Mouse (Mus musculus): ENCODE measurements around the gene Scamp1.

Scamp1 gene

DNA sequence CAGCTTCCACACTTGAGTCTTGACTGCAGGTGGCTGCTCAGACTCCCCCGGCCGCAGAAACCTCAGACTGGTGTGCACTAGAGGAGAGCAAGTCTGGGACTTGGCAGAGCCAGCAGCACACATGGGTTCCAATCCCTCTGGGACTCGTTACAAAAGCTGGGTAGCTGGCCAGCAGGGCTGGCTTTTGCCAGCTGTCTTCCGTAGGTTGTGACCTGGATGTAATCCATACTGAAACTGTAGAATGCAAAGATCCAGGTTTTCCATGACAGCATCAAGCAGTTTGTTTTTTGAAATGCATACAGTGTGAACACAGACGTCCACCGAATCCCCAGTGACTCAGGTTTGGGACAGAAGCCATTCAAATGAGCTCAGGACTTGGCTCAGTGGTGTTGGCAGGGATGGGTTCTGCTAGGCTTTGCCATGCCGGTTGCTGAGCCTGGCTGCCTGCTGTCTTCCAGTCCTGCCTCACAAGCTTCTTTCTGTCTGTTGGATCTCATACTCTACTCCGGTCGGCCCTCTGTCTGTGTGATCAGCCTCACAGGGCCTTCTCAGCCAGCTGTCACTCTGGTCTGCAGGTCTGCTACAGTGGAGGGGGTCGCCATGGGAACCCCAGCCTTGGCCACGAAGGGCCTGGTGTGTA is 107.1 kb downstream of the Scamp1 start:
- peak; percentile 35 to 88 for DNase-seq (ENCODE audit: low spot score in 2 of 2)

DNA sequence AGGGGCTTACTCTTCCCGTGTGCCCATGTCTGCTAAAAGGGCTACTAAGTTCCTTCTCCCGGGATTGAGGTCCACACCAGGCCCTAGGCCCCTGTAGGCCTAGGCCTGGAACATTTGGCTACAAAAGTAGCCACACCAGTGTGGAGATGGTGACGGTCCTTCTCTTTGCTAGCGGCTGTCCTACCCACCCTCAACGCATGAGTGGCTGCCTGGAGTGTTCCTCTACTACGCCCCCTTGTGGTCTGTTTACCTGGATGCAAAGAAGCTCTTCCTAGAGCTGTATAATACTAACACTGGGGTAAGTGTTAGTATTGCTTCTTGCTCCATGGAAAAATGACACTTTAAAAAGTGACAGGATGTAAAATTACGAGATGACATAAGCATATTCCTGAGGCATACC is 108.5 kb downstream of the Scamp1 start:
- no peak for DNase-seq (ENCODE audit: low spot score in 2 of 2)

DNA sequence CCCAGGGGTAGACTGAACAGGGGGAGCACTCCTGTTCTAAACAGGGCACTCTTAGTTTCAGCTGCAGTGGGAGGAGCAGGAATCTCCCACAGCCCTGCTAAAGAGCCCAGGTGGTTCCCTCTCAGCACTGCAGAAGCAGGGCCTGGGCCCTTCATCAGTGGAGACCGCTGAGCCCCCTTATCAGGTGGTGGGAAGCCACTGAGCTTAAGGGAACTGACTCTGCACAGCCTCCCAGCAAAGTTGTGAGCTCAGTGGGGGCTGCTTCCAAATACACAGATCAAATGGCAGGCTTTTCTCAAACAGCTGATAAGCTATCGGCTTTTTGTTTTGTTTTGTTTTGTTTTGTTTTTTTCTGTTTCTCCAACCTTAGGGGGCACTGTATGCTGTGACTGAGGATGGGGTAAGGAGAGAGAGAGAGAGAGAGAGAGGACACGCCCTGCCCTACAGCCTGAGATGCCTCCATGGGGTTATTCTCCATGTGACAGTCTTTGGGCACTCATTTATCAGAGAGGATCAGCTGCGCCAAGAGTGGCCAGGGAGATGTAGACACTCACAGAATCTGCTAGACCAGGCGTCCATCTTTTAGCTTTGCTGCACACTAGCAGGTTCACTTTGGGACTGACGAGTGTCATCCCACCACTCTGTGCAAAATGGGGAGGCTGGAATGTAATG is 110.1 kb downstream of the Scamp1 start:
- no peak for DNase-seq (ENCODE audit: low spot score in 2 of 2)

DNA sequence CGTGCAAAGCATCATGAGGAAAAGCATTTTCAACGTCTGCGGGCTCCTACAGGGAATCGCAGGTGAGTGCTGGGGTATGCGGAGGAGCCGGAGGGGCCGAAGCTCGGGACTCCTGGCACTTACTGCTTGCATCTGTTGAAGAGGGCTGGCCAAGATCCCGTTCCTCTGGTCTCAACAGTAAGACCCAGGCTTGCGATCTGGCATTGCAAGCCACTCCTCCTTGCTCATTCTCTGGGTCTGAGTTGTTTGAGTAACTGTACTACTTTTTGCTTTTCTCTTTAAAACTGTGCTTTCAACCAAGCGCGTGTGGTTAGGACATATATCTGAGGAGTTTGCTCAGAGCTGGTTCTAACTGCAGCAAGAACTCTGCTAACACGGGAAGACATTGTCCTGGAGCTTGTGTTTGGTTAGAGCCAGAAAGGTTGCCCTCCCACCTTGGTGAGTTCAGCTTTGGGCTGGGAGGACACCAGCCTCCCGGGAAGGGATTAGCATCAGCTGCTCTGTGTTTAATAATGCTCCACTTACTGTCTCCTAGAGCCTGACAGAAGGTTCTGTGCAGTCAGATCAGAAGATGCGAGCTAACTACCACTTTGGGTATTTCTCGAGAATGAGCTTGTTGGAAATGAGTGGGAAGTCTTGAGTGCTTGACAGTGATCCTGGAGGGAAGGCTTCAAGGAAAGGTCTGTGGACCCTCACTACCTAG is 110.9 kb downstream of the Scamp1 start:
- no peak for DNase-seq (ENCODE audit: low spot score in 2 of 2)

DNA sequence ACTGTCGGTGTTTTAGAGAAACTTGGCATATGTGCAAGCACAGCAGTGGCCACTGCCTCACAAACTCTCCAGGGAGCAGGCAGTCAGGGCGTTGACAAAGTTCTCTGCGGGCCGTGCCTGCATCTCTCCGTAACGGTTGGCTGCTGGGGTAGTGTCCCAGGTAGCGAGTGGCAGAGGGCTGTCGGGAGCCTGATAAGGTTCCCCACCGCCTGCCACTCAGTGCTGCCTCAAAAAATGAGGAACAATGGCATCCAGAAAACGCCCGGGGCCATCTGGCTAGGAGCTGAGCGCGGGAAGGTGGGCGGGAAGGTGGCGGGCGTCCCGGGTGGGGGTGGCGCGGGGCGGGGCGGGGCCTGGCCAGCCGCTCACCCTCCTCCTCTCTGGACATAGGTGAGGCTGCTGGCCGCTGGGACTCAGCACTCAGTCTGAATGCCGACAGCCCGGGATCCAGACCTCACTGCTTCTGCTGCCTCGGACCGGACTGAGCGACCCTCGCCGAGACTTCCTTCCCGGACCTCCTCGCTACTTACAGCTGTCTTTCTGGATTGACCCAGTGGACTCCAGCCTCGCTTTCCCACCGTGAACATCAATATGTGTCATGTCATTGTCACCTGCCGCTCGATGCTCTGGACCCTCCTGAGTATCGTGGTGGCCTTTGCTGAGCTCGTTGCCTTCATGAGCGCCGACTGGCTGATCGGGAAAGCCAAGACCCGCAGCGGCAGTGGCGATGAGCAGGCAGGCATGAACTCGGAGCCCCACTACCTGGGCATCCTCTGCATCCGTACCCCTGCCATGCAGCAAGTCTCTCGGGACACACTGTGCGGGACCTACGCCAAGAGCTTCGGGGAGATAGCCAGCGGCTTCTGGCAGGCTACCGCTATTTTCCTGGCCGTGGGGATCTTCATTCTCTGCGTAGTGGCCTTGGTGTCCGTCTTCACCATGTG is 111.8 kb downstream of the Scamp1 start:
- peak in 1 of 2 experiments; percentile 23 for DNase-seq (ENCODE audit: low spot score in 2 of 2)

DNA sequence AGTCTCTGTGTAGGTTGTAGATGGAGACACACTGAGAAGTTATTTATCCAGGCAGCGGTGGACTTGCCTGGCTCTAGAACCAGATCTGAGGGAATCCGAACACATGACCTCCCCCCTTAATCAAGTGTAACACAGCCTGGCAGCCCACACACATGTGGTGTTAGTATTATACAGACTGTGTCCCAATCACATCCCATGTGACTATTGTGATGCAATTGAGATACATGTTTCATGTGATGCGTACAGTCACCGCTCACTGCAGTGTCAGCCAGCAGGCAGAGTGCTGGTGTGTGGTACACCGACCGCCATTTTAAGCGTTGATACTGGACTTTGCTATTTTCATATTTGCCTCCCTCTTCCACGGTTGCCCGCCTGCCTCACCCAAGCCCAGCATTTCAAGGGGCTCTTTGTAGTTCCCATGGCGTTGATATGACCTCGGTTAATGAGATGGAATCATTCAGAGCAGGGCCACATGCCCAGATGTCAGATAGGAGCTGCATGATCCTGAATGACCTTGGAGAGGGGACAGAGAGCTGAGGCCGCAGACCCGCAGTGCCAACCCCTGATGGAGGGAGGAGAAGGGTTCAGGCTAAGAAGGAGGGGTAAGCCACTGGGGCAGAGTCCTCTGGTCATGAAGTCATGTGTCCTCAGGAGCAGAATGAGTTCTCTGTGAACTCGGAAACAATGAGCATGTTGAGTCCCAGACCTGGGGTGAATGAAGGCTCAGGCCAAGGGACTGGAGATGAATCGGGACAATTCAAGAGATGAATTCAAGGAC is 112.9 kb downstream of the Scamp1 start:
- peak; percentile 35 to 46 for DNase-seq (ENCODE audit: low spot score in 2 of 2)

DNA sequence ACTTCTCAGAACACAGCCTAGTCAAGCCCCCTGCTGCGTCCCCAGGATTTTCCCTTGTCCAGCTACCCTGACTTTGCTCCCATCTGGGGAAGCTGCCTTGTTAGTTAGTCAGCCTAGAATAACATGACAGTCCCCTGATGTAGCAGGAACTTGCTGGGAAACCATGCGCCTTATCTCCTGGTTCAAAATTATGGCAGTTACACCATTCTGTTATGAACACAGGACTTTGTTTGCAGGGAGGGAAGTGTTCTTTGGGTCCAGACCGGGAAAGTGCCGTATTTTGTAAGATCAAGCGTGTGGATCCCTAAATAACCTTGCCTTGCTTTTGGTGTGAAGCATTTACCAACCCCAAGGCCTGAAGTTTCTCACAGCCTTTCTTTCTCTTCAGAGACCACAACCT is 114.0 kb downstream of the Scamp1 start:
- DNase-seq (ENCODE audit: low spot score in 2 of 2) = no peak

DNA sequence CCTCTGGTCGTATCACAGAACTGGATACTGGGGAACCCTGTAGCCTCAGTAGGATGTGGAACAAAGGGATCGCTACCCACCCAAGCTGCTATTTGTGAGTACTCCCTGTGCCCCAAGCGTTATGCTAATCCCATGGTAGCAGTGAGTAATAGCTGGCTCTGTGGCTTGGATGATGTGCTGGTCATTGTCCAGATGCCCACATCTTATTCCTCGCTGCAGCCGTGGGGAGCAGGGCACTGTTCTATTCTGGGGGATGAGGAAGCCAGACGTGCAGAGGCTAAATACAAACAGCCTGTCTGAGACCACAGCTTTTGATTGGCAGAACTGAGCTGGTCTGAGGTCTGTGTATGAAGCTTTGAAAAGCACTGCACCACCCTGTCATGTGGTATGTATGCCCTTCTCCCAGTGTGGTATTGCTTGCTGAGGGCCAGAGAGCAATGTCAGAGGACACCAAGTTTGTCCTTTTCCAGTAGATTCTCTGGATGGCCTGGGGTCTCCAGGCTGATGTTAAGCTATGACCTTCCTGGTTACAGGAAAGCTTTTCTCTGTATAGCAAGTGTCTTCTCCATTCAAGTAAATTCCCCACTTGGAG is 116.2 kb downstream of the Scamp1 start:
- peak in 1 of 2 experiments; percentile 15 for DNase-seq (ENCODE audit: low spot score in 2 of 2)

DNA sequence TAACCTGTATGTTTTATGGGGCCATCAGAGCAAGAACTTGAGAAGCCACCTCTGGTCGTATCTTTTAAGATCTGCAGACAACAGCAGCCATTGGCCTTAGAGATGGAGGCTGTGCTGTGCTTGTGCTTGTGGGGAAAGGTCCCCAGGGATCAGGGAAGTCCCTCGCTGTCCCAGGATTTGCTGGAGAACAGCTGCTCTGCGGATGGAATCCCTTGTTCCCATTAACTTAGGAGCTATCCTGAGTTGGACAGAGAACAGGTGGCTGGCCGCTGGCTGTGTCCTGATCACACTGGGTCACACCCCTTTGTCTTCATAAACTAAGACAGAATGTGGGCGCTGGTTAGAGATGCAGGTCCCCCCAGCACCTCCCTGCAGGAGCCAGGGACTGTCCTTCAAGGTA is 117.3 kb downstream of the Scamp1 start:
- no peak for DNase-seq (ENCODE audit: low spot score in 2 of 2)

DNA sequence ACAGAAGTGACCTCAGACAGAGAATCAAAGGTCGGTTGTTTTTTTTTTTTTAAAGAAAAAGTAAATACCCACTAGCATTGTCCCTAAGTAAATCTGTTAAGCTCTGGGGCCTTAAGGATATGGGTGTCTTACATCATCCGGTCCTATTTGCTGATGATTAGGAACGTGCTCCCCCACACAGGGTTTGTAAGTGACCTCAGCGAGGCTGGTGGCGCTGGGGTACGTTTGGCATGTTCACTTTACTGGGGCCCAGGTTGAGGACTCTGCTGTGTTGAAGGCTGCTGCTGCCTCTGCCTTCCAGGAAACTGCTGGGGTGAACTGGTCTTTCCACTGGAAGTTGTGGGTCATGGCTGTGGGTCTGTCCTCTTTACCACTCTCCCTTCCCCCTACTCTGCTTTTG is 121.2 kb downstream of the Scamp1 start:
- no peak for DNase-seq (ENCODE audit: low spot score in 2 of 2)

DNA sequence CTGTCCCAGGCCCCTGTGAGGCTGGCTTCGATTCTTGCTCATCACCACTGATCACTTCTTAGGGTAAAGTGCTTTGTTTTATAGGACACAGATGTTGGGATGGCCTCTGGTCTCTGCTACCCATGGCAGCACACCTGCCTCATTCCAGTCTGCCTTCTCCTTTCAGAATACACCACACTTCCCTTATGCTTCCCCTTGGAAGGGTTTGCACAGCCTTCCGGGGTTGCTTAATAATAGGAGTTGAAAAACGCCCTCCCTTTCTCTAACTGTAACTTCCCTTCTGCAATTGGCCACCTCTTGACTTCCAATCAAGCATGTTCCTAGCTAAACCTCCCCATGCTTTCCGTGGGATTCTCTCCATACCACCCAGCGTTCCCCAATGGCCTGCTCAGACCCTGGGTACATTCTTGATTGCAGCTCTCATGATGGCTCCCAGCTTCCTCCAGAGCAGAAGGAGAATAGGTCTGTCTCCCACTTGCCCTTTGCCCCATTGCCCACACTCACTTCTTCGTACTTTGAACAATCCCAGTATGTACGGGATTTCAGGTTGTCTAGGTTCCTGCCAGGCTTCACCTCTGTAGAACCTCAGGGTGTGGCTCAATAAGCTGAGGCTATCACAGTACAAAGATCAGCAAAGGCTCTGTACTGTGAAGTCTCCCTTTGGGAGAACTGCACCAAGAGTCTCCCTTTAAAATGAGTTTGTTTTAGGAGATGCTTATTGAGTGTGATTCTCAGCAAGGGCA is 126.0 kb downstream of the Scamp1 start:
- no peak for DNase-seq (ENCODE audit: low spot score in 2 of 2)

DNA sequence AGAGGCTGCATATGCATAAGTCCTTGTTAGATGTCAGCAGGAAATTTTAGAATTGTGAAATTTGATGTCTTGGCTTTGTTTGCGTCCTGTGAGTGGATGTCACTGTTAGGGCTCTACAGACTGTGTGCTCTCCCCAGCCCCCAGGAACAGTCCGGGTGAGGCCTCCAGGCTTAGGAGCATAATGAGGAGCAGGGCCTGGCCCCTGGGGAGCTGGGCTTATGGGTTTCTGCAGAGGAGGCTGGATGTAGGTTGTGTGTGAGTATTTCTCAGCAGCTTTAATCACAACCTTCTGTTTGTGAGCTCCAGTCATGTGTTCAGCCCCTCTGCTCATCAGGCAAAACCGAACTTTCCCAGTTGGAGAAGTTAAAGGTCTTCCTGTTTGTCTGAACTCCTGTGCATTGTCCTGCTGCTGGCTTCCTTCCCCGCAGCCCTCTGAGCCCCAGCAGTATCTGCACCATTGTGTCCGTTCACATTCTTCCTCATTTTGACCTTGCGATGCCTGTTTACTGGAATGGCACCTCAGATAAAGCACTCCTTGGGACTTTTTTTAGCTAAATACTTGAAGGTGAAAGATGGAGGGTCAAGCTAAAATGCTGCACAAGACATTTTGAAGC is 126.7 kb downstream of the Scamp1 start:
- DNase-seq (ENCODE audit: low spot score in 2 of 2) = no peak

DNA sequence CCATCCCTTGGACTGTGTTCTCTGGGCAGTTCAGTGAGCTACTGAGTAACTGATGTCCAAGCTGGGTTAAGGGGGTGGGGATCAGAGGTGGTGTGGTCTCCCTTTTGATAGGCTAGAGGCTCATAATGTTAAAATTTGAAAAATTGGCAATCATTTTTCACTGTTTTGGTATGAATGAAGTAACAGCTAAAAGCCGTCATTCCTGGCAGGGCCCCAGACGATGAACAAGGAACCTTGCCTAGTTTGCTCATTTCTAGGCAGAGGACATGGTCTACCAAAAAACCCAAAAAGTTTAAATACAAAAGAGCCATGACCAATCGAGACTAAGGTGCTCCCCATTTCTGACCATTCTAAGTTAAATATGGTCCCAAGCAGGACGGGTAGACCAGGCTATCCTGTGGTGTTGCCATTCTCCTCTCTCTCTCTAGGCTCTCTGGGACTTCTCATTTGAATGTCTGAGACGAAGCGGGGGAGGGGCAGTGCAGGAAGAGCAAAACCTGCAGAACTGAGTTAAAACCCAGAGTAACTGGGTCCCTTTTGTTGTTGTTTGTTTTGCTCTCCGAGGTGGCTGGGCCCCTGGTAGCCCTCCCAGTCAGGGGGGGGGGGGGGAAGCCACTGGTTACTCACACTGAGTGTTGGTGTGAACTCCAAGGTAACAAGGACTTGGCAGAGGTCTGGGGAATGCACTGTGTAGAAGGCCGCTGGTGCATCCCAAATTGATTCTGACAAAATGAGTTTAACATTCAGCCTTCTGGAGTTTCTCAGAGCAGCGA is 129.8 kb downstream of the Scamp1 start:
- no peak for DNase-seq (ENCODE audit: low spot score in 2 of 2)

DNA sequence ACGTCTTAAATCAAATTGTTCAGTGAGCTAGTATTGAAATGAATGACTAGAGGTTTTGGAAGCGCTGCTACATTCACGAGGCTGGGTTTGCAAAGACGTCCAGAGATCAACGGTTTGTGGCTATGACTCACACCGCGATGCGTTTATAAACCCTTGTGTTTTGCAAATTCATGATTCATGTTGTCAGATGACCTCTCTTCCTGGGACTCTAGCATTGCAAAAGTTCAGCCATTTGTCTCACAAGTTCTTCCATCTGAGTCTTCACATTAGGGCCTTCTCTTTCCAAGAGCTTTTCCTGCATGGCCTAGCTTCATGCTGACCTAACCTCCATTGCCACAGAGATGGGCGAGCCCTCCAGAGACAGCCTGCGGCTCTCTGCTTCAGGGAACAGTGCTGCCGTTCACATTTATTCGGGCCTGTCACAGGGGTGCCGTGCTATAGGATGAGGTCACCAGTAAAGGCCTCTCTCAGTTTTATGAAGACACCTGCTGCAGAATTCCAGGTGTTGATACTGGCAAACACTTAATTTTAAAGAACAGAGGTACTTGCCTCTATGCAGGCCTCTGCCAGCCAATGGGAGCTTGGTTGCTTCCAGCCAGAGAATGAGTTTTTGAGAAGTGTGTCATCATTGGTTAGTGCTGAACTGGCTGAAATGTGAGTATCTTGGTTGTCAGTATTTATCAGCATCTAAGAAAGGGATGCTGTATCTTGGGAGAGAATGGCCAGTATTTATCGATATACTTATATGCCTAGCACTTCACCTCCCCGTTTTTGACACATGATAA is 131.0 kb downstream of the Scamp1 start:
- no peak for DNase-seq (ENCODE audit: low spot score in 2 of 2)

DNA sequence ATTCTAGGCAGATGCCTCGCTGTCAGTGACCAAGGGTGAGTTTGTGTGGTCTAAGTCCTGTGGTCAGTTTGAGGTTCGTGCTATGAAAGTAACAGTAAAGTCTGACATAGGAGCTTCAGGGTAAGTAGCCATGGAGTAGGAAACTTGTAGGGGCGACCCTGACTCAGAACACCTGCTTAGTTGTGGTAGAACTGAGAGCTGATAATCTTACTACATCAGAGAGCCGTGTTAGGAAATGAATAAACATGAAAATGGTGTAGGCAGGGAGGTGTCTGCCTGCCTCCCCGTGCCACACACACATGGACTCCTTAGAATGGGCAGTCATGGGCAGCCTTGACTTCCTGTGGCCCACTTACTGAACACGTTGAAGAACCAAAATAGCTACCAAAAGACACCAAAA is 132.0 kb downstream of the Scamp1 start:
- DNase-seq (ENCODE audit: low spot score in 2 of 2) = no peak

DNA sequence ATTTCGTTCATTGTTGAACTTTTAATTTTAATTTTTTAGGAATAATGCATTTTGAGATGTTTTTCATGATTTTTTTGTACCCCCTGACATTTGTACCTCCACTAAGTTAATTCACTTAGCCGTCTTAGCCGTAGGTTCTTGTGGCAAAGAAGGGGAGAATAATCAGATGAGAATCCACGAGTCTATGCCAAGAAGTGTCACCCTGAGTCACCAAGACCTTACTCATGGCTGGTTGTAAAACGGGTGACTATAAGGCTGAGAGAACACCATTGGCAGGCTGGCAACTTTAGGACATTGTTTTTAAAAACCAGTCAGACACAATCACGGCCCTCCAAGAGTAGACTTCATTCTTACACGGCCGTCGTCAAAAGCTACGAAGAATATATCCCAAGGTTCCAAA is 132.8 kb downstream of the Scamp1 start:
- no peak for DNase-seq (ENCODE audit: low spot score in 2 of 2)

Measured in left cerebral cortex, adult 9 months (tissue).